Mouse (Mus musculus) neutrophil, adult 5-6 weeks (primary cell): ENCODE data around the gene Tmem86b. TPM values are rescaled to one million over a fixed set of nuclear protein-coding genes. Genes with fewer than 3 reads are reported as not detected.
A peak's percentile ranks its signal among the peaks of the same experiment; 100 is the strongest.

Experiments used
- ATAC-seq: fragments of 151-379, 151-347 bp; 2 replicates; pipeline ENCODE4 v1.8.0; 2017; ENCODE audit warnings: mild to moderate bottlenecking, moderate TSS enrichment; ENCODE audit not compliant: insufficient number of reproducible peaks, poor library complexity, low FRiP score, severe bottlenecking; ENCODE audit errors: extremely low read depth
- total RNA-seq: library from RNA; stranded (forward); fragments of 200-1000 nt; gene quantifications from 2 replicates; pipeline ENCODE4 v1.2.3, GENCODE M21; 2017

Gene Tmem86b
- total RNA-seq, 1 experiment from 2014 or later, result 56.3 TPM

DNA sequence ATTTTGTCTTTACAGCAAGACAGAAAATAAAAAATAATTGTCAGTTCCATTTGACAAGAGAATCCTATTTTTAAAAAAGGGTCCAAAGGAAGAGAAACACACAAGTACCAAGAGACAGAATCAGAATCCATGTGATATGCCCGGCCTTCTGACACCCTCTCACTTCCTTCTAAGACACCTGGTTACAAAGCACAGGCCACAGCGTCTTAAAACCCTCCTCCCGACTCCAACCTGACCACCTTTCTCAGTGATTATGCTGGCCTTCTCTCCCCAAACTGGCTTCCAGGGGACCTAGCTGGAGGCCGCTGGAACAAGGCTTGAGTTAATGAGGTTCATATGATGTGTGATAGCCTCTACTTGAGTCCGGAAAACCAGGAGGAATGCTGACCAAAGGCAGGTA is 22.1 kb upstream of the Tmem86b start:
- ATAC-seq, result 0 out of 2 replicates have a peak, but pooled peaks have one; percentile 7

DNA sequence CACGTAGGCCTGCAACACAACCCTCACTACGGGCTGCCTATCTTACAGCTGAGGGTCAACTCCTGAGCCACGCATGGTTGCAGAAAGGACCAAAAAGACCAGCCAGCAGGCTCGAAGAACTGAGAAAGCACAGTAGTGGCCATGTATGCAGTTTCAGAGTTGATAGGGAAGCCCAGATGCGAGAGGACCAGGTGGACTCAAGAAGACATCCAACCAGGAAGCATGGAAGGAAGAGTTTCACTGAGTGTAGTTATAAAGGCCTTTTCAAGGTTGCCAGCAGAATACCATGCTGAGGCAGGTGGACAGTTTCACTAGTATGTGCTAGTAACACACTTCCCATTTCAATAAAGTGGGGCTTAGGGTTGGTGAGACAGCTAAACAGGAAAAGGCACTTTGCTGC is 21.5 kb upstream of the Tmem86b start:
- ATAC-seq, result no peak

DNA sequence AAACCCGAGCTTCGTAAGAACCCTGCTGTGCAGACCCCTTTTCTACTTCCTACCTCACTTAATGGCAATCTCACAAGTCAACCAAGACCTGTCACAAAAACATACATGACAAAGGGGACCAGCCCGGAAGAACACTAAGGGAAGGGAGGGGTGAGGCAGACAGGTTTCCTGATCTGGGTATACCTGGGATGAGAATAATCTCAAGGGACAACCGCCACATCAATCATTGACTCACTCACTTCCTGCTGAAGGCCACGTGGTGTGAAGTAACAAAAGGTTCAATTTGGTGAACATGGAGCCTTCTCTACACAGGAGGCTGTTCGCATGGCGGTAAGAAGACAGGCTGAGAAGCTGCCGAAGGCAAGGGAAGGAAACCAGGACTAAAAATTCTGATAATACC is 20.4 kb upstream of the Tmem86b start:
- ATAC-seq, result peak; percentile 18; the same call in 1 of the 2 replicates

DNA sequence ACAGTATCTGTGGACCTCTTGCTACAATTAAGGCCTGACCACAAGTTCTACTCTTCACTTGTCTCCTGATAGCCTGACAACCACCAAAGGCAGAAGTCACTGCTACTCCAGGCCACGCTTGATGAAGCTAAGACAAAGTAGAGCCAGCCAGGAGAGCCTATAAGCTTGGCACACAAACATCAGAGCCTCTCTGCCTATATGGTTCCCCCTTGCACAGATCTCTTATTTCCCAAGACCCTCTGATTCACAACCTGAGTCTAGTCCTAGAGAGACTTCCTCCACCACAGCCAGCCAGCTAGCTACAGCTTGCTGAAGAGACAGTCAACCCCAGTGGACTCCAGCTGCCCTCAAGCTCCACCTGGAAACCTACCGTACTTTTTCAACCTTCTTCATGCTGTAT is 16.8 kb upstream of the Tmem86b start:
- no peak for ATAC-seq

DNA sequence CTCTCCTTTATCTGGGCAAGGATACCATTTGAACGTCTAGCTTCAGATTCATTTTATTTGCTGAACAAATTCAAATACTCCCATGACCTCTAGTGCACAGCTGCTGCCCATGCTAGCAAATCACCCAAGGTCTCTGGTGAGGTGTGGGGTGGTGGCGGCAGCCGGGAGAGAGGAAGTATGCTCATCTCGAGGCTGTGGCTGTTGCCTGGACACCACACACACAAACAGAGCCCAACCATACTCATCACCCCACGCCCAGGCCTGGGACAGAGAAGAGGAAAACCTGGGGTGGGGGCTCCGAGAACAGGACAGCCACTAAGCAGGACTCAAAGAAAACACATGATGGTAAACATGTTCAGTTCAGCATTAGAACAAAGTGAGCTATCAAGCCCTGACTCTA is 16.1 kb upstream of the Tmem86b start:
- peak; percentile 88 for ATAC-seq

DNA sequence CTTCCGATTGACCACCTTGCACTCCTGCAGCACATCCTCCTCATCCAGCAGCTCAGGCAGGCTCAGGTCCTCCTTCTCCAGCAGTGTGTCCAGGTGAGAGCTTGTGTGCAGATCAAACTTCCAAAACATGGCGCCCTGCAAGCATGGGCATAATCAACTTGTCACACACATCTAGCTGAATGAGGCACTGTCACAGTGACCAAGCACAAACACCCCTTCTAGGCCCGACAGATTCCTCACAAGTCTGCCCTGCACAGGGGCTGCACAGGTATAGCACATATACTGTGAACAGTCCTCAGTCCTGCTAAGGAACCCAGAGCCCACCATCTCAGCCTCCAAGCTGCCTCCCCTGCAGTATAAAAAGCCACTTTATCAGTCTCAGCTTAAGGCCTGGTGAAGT is 15.6 kb upstream of the Tmem86b start:
- no peak for ATAC-seq

DNA sequence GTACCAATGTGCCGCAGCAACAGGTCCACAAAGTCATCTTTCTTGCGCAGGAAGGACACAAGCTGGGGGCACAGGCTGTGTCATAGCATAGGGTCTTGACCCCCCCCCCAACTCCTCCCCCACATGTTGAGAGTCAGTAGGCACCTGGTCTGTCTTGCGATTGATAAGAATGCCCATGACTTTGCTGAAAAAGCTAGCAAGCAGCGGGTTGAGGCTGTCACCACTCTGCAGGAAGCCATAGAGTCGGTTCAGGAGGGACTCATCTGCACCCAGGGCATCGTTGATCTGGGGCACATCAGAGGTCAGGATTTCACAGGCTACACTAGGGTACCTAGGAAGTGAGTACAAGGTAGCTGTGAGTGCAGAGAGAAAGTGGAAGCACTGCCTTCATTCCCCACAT is 12.0 kb upstream of the Tmem86b start:
- ATAC-seq, result no peak

DNA sequence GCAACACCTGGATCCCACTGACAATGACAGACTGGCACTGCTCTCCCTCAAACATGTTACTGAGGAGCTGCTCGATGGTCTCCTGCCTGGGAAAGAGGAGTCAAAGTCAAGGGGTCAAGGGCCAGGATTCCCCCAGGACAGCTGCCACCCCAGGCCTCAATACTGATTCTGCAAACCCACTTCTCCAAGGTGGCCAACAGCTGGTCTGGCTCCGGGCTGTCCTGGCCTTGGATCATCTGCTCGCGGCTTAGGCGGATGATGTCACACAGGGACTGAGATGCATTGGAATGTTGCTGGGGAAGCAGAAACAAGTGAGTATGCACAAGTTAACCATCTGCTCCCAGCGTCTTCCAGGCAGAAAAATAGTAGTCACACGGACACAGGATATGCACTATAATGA is 10.7 kb upstream of the Tmem86b start:
- no peak for ATAC-seq

DNA sequence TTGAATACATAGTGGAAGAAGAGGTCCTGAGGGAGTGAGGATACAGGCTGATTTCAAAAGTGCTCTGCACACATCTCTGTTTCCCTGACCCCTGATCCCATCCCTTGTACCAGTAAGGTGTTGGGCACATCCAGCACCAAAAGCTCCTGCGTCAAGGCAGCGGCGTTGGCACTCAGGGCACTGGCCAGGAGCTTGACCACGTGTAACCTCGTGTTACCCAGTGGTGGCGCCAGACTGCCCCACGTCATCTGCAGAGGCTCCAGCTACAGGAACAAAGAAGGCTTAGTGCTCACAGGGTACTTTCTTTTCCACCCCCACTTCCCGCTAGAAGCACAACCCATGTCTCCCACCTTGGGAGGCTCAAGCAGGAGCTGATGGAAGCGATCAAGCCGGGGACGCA is 9.9 kb upstream of the Tmem86b start:
- no peak; the same call in 1 of the 2 replicates for ATAC-seq

DNA sequence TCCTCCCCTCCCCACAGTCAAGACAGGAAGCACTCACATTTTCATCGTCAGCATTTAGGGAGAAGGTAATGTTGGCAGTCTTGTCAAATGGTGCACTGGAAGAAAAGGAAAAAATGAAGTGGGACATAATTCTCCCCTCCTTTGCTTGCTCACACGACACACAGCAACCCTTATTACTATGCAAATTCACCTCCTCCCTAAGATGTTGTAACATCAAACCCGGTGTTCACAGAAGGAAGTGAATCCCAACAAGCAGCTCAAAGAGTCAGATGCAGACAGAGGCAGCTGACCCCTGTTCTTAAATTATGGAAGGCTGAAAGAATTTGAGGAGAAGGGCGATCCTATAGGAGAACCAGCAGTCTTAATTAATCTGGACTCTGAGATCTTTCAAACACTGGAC is 5.0 kb upstream of the Tmem86b start:
- ATAC-seq, result no peak

DNA sequence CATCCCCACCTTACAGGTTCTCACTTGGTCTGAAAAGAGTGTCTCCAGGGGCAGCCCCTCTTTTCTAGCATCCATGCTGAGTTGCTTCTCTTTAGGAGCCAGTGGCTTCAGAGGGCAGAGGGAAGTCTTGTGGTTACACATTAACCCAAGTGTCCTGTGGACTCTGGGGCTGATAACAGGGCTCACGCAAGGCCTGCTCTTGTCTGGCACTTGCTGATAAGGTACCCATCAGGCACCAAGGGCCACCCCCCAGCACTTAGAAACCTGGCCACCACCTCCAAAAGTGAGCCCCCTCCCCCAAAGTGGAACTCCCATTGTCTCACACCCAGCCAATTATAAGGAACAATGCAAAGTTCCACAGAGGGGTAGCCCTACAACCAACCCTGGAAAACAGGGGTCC is 1.0 kb downstream of the Tmem86b start:
- no peak for ATAC-seq

DNA sequence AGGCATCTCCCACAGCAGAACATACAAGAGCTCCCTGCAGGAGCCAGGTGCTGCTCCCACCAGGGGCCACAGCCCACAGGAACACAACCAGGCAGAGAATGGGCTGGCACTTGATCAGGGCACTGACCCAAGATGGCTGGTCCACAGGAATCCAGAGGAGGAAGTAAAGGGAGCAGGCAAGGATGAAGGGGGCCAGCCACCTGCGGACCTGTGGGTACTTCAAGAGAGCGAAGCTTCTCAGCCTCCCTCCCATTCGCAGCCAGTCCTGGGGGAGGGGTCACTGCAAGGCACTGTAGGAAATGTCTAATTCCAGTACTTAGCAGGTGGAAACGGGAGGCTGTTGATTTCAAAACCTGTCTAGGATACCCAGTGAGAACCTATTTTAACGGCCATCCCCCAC is 1.6 kb downstream of the Tmem86b start:
- ATAC-seq, result no peak

DNA sequence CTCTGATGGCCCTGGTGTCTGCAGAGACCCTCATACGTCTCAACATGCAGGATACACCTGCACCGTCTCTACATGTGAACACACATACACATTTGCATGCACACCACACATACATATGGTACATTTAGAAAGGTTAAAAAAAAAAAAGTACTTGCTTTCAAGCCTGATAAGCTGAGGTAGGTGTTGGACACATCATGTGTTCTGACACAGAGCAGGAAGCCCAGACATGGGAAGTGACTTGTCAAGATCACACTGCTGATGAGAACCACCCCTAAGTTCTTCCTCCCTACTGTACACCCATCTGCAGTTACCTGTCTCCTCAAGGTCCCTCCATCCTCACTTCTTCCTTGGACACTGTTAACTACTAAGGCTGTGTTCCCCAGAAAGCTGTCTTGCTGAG is 5.3 kb downstream of the Tmem86b start:
- ATAC-seq, result no peak

DNA sequence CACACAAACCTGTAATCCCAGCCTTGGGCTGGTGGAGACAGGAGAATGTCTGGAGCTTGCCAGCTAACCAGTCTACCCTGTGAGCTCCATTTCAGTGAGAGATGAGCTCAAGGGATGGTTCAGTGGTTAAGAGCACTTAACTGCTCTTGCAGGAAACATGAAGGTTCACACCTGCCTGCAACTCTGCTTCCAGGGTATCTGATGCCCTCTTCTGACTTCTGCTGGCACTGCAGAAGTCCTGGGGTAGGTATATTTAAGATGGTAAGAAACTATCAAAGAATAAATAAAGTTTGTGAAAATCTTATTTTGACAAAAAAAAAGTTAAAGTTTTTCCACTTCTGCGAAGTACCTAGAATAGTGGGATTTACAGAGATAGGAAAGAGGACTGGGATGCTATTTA is 6.9 kb downstream of the Tmem86b start:
- 0 out of 2 replicates have a peak, but pooled peaks have one; percentile 30 for ATAC-seq

DNA sequence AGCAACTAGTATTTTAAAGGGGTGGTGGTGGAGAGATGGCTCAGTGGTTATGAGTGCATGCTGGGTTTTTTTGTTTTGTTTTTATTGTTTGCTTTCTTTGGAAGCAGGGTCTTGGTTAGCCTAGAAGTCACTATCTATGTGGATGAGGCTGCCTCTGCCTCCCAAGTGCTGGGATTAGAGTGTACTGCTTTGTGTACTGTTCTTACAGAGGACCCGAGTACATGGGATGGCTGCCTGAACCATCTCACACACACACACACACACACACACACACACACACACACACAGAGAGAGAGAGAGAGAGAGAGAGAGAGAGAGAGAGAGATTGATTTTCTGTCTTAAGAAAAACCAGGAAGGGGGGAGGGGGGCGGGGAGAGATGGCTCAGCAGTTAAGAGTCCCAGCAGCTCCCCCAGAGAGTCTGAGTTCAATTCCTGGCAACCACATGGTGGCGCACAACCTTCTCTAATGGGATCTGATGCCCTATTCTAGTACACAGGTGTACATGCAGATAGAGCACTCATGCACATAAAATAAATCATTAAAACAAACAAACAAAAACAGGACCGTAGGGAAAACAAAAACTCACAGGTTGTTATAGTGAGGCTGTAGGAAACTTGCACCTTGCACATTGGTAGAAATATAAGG is 7.6 kb downstream of the Tmem86b start:
- peak; percentile 58; the same call in 1 of the 2 replicates for ATAC-seq

DNA sequence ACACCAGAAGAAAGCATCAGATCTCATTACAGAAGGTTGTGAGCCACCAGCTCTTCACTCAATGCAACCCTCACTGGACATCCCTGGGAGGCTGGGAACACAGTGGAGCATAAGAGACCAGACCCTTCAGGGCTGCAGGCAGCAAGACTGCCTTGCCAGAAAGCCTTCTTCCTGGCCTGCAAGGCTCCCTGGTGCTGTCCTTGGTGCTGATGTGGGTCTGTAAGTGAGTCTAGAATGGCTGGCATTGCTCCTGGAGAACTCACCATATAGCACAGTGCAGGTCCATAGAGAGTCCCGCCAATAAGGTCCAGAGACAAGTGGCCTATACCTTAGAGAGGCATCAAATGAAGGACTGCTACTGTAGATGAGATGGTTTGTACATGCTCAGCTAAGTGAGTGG is 11.2 kb downstream of the Tmem86b start:
- ATAC-seq, result no peak

DNA sequence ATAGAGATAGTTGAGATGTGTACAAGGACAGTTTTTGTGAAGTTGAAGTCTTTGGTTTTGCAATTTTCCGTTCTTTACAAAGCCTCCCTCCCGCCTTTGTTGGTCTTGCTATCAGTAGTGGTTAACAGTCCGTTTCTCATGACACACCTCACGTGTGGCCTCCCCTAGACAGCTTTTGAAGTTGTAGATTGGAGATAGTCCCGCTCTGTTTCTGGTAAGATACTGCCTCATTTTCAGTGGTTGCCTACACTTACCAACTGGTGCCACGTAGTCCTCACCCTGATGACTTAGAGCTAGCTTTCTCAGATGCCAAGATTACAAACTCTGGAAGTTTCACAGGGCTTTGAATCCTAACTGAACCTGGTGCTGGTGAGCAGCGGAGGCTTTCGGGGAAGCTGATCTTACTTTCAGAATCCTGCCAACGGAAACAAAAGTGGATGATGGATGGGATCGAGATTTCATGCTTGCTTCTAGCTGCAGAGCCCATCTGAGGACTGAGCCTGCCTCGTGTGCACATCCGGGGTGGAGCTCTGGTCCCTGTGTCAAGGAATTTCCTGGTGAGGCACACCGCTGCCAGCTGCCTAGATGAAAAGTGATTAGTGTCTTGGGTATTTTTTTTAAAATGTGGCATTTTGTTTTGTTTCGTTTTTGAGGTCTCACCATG is 17.4 kb downstream of the Tmem86b start:
- ATAC-seq, result no peak

DNA sequence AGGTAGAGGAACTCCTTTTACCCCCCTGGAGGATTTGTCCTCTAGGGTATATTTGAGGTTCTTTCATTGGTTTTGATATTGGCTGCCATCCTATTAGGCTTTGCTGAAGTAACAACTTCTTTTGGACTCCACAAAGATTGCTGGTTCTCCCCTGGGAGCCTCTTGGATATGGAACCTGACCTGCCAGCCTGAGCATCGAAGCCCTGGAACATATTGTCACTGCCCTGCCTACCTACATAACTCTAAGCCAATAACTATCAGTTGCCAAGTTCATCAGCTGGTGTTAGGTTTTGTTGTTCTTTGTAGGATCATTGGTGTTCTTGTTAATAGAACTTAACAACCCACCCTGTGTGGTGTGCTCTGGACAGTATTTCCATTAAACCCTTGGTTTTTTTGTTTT is 18.3 kb downstream of the Tmem86b start:
- no peak for ATAC-seq

DNA sequence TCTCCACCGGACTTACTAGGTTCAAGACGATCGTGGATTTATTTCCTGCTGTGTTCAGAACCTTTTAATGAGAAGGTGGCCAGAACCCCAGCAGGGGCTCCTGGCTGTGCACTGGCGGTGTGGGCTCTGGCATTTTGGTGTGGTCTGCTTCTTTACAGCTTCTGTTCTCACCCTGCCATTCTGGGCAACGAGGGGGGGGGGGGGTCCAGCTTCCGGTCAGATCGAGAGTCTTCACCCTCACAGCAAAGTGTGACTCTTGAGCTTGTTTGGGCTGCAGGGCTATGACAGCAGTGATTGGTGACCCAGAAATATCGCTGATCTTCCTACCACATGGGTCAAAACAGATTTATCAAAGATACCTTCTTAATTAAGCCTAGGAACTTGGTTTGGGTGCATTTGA is 18.8 kb downstream of the Tmem86b start:
- ATAC-seq, result no peak

DNA sequence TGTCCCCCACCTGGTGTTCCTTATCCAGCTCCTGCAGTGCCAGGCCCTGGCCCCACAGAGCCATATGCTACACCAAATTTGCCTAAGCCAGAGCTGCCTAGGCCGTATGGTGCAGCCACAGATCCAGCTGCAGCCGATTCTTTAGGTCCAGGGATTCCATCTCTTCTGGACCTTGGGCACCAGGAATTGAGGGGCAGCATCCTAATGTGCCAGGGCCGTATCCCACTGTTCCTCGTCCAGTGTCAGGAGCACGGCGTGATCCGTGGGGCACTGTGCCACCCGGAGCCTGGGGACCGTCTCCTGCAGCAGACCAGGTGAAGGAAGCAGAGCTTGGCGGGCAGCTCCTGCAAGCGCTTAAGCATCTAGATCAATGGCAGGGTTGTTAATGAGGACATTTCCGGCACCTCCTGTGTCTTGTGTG is 19.3 kb downstream of the Tmem86b start:
- ATAC-seq, result no peak

DNA sequence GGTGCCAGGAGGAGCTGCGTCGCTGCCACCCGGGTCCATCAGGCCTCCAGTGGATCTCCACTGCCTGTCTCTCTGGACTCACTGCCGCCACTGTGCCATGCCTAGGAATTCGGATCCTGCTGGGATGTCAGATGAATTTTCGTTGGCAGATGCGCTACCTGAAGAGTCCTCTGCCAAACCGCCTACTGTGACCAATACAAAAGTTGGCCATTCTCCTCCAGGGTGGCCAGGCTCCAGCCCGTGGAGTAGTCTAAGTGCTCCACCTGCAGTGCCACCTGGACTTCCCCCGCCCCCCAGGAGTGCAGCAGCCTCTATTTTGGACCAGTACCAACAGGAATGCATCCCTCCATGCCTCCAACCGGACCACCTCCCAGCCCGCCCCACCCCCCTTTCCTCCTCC is 19.7 kb downstream of the Tmem86b start:
- no peak for ATAC-seq
